Mouse (Mus musculus): Measurements from ENCODE around the gene Fzd9. TPM values are rescaled to one million over a fixed set of nuclear protein-coding genes. Genes with fewer than 3 reads are reported as not detected.

The Fzd9 gene
- polyA plus RNA-seq, 1 experiment from 2014 or later = 12.1 TPM

- Histone ChIP-seq H3K4me1 (replicated peaks) (peaks cover 32% of the 10 kb centered on the region), H3K27ac (peak overlapping the region; percentile 86), H3K4me3 (peak overlapping the region; percentile 34), H3K9me3 (no peaks in the 10 kb centered on the region), H3K36me3 (no peaks in the 10 kb centered on the region), H3K27me3 (ENCODE audit: insufficient read depth, poor library complexity, severe bottlenecking) (no peaks in the 10 kb centered on the region)
- WGBS = 46% methylated on average over 9 of the region's 9 CpGs
- DNase-seq (ENCODE audit: low spot score) = peak; percentile 36
Observed at GRCm38 (mm10) chr5:135264548-135264947, 13.5 kb upstream of the Fzd9 start.

- no peaks in the 10 kb centered on the region for H3K36me3 ChIP-seq
- DNase-seq (ENCODE audit: low spot score) = peak; percentile 70
- 21% methylated on average over 17 of the region's 17 CpGs for WGBS
- H3K4me1 ChIP-seq (replicated peaks) = peaks cover 32% of the 10 kb centered on the region
- no peaks in the 10 kb centered on the region for H3K27me3 ChIP-seq (ENCODE audit: insufficient read depth, poor library complexity, severe bottlenecking)
- H3K27ac ChIP-seq = peak overlapping the region; percentile 86
- no peaks in the 10 kb centered on the region for H3K9me3 ChIP-seq
- peak overlapping the region; percentile 34 for H3K4me3 ChIP-seq
Observed at GRCm38 (mm10) chr5:135263866-135264503, 13.0 kb upstream of the Fzd9 start.

- WGBS = 24% methylated on average over 30 of the region's 30 CpGs
- peaks cover 44% of the 10 kb centered on the region for H3K4me1 ChIP-seq (replicated peaks)
Observed at GRCm38 (mm10) chr5:135258280-135259150, 7.5 kb upstream of the Fzd9 start.

GRCm38 (mm10) chr5:135257559-135257958, 6.5 kb upstream of the Fzd9 start:
- peaks cover 12% of the 10 kb centered on the region for H3K9me3 ChIP-seq
- no peak for DNase-seq (ENCODE audit: low spot score)
- peaks cover 53% of the 10 kb centered on the region for H3K4me1 ChIP-seq (replicated peaks)
- H3K36me3 ChIP-seq = peaks cover 7% of the 10 kb centered on the region; the same call in 1 of the 2 replicates
- 83% methylated on average over 12 of the region's 12 CpGs for WGBS
- peak overlapping the region; percentile 93 for H3K27ac ChIP-seq
- no peak overlapping the region for H3K4me3 ChIP-seq
- no peaks in the 10 kb centered on the region for H3K27me3 ChIP-seq (ENCODE audit: insufficient read depth, poor library complexity, severe bottlenecking)

More at GRCm38 (mm10) chr5:135258280-135259150, 7.5 kb upstream of the Fzd9 start:
- Histone ChIP-seq H3K36me3 (peaks cover 7% of the 10 kb centered on the region; the same call in 1 of the 2 replicates), H3K27me3 (ENCODE audit: insufficient read depth, poor library complexity, severe bottlenecking) (no peaks in the 10 kb centered on the region), H3K27ac (peak overlapping the region; percentile 93), H3K4me3 (peak overlapping the region; percentile 34; the same call in 1 of the 2 replicates), H3K9me3 (peaks cover 12% of the 10 kb centered on the region)
- peak; percentile 45 for DNase-seq (ENCODE audit: low spot score)

GRCm38 (mm10) chr5:135256166-135256565, 5.1 kb upstream of the Fzd9 start:
- no peak for DNase-seq (ENCODE audit: low spot score)
- 86% methylated on average over 3 of the region's 3 CpGs for WGBS
- Histone ChIP-seq H3K4me1 (replicated peaks) (peaks cover 67% of the 10 kb centered on the region), H3K27ac (0 out of 2 replicates have a peak overlapping the region, but pooled peaks have one; percentile 94), H3K9me3 (peaks cover 12% of the 10 kb centered on the region), H3K27me3 (ENCODE audit: insufficient read depth, poor library complexity, severe bottlenecking) (no peaks in the 10 kb centered on the region), H3K36me3 (peaks cover 7% of the 10 kb centered on the region; the same call in 1 of the 2 replicates), H3K4me3 (no peak overlapping the region)

- H3K9me3 ChIP-seq = peaks cover 12% of the 10 kb centered on the region
- H3K27ac ChIP-seq = peak overlapping the region; percentile 94
- peak overlapping the region; percentile 32 for H3K4me3 ChIP-seq
- H3K27me3 ChIP-seq (ENCODE audit: insufficient read depth, poor library complexity, severe bottlenecking) = peaks cover 20% of the 10 kb centered on the region
- H3K4me1 ChIP-seq (replicated peaks) = peaks cover 77% of the 10 kb centered on the region
- peaks cover 7% of the 10 kb centered on the region; the same call in 1 of the 2 replicates for H3K36me3 ChIP-seq
- peak; percentile 91 for DNase-seq (ENCODE audit: low spot score)
- 3% methylated on average over 12 of the region's 12 CpGs for WGBS
Observed at GRCm38 (mm10) chr5:135253741-135254401, 2.8 kb upstream of the Fzd9 start.

- DNase-seq (ENCODE audit: low spot score) = peak; percentile 47
- peak overlapping the region; percentile 77 for H3K4me3 ChIP-seq
- peaks cover 21% of the 10 kb centered on the region for H3K36me3 ChIP-seq
- no peaks in the 10 kb centered on the region for H3K9me3 ChIP-seq
- peaks cover 93% of the 10 kb centered on the region for H3K4me1 ChIP-seq (replicated peaks)
- WGBS = 2% methylated on average over 92 of the region's 92 CpGs
- peak overlapping the region; percentile 94 for H3K27ac ChIP-seq
- peaks cover 20% of the 10 kb centered on the region for H3K27me3 ChIP-seq (ENCODE audit: insufficient read depth, poor library complexity, severe bottlenecking)
Observed at GRCm38 (mm10) chr5:135250186-135251078, 598 bp downstream of the Fzd9 start.

- 80% methylated on average over 16 of the region's 16 CpGs for WGBS
- H3K27me3 ChIP-seq (ENCODE audit: insufficient read depth, poor library complexity, severe bottlenecking) = peaks cover 20% of the 10 kb centered on the region
- H3K9me3 ChIP-seq = no peaks in the 10 kb centered on the region
- peaks cover 80% of the 10 kb centered on the region for H3K4me1 ChIP-seq (replicated peaks)
- H3K27ac ChIP-seq = peak overlapping the region; percentile 12; the same call in 1 of the 2 replicates
- no peak for DNase-seq (ENCODE audit: low spot score)
- peaks cover 34% of the 10 kb centered on the region for H3K36me3 ChIP-seq
- peak overlapping the region; percentile 77 for H3K4me3 ChIP-seq
Observed at GRCm38 (mm10) chr5:135248956-135249676, 1.9 kb downstream of the Fzd9 start.

- Histone ChIP-seq H3K4me1 (replicated peaks) (peaks cover 62% of the 10 kb centered on the region), H3K36me3 (peaks cover 52% of the 10 kb centered on the region)
Observed at GRCm38 (mm10) chr5:135247337-135247736, 3.7 kb downstream of the Fzd9 start.

GRCm38 (mm10) chr5:135246531-135246930, 4.5 kb downstream of the Fzd9 start:
- 72% methylated on average over 4 of the region's 4 CpGs for WGBS
- H3K9me3 ChIP-seq = no peaks in the 10 kb centered on the region
- H3K36me3 ChIP-seq = peaks cover 60% of the 10 kb centered on the region
- H3K27me3 ChIP-seq (ENCODE audit: insufficient read depth, poor library complexity, severe bottlenecking) = peaks cover 20% of the 10 kb centered on the region
- no peak for DNase-seq (ENCODE audit: low spot score)
- H3K27ac ChIP-seq = no peak overlapping the region
- H3K4me1 ChIP-seq (replicated peaks) = peaks cover 54% of the 10 kb centered on the region
- H3K4me3 ChIP-seq = no peak overlapping the region

More at GRCm38 (mm10) chr5:135247337-135247736, 3.7 kb downstream of the Fzd9 start:
- H3K4me3 ChIP-seq = peak overlapping the region; percentile 77; the same call in 1 of the 2 replicates
- DNase-seq (ENCODE audit: low spot score) = no peak
- no peaks in the 10 kb centered on the region for H3K9me3 ChIP-seq
- H3K27ac ChIP-seq = no peak overlapping the region
- H3K27me3 ChIP-seq (ENCODE audit: insufficient read depth, poor library complexity, severe bottlenecking) = peaks cover 20% of the 10 kb centered on the region
- WGBS = 77% methylated on average over 9 of the region's 9 CpGs

GRCm38 (mm10) chr5:135243166-135243565, 7.9 kb downstream of the Fzd9 start:
- Histone ChIP-seq H3K27ac (no peak overlapping the region), H3K9me3 (no peaks in the 10 kb centered on the region), H3K27me3 (ENCODE audit: insufficient read depth, poor library complexity, severe bottlenecking) (no peaks in the 10 kb centered on the region), H3K4me3 (no peak overlapping the region), H3K36me3 (peaks cover 94% of the 10 kb centered on the region), H3K4me1 (replicated peaks) (peaks cover 20% of the 10 kb centered on the region)
- WGBS = 98% methylated on average over 1 of the region's 1 CpGs
- no peak for DNase-seq (ENCODE audit: low spot score)

All from hindbrain, embryonic 10.5 days (tissue).